Comparison of ENCODE assay signal across 9 mouse cellular contexts in the genomic region with DNA sequence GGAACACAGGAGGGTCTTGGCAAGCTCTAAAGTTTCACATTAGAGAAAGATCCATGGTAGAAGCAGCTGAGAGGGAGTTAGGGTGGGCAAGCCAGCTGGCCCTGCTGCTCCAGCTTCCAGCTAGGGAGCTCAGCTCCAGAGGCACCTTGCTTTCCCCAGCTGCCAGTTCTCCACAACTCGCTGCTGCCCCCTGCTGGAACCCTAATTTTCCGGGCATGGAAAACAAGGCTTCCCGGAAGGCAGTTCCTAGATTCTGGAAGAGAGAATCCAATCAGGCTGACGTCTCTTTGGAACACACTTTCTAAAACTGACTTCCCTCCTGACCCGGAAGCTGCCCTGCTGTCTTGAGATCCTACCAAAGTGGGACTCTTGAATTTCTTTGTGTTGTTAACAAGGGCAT. TPM values are rescaled to one million over a fixed set of nuclear protein-coding genes. Genes with fewer than 3 reads are reported as not detected.
DNase-seq lines count a peak whose midpoint lies in the region; TF ChIP-seq lines count a peak whose summit lies in the region.
"Had no signal": no experiment of that assay in that cellular context is flagged by ENCODE, and none has a peak within 500 bp of the region (broad histone marks: within the 10 kb centered on the region; RNA-seq: fewer than 3 reads in every experiment).

No protein-coding gene starts in this region.

- DNase-seq in adrenal gland, adult 2 months = peak; percentile 89
- peak; percentile 75 for DNase-seq in embryo, embryonic 11.5 days (ENCODE audit: low read depth, low spot score)
- DNase-seq in heart, adult 2 months = peak; percentile 86 to 96
- peak; percentile 72 for DNase-seq in layer of hippocampus, adult 9-11 months
- DNase-seq in lung, postnatal 36 days = peak; percentile 95
- peak; percentile 99 for DNase-seq in right cerebral cortex, postnatal 4 days
- peak; percentile 79 for DNase-seq in yolk sac, embryonic 10.5 days (ENCODE audit: low spot score)

- no peak overlapping the region for H3K27ac ChIP-seq in ES-Bruce4 (ENCODE audit: insufficient read depth, low read length)
- H3K27ac ChIP-seq in heart, adult 2 months = peak overlapping the region; percentile 55
- H3K27ac ChIP-seq: limb, embryonic 15.5 days had no signal

- no peak for TF ChIP-seq POLR2A in ES-Bruce4 (IDR thresholded peaks at IDR 0.05; ENCODE audit: insufficient read depth, low read length)
- TF ChIP-seq POLR2A in heart, adult 2 months (IDR thresholded peaks at IDR 0.05; ENCODE audit: insufficient read depth, low read depth, low read length) = 0 out of 2 replicates have a peak, but pooled peaks have one; percentile 17

- intact Hi-C loops in heart, adult 2 months (cut with DNase I) = loop anchor here (1.0 to 2.0 kb wide), 2 partner anchors 64 to 242 kb away; no protein-coding TSS in a partner anchor

- H3K36me3 ChIP-seq in ES-Bruce4 (ENCODE audit: control insufficient read depth, insufficient read depth, low read length, poor library complexity, severe bottlenecking) = no peaks in the 10 kb centered on the region
- H3K36me3 ChIP-seq in heart, adult 2 months (ENCODE audit: control insufficient read depth, insufficient read depth, low read length) = peaks cover 33% of the 10 kb centered on the region

- no peak for TF ChIP-seq EP300 in ES-Bruce4 (IDR thresholded peaks at IDR 0.05; ENCODE audit: insufficient read depth, low read depth, low read length)
- TF ChIP-seq EP300 in heart, adult 2 months (IDR thresholded peaks at IDR 0.05; ENCODE audit: insufficient read depth, low read depth, low read length) = peak; percentile 89; the same call in 1 of the 2 replicates

- H3K27me3 ChIP-seq in ES-Bruce4 (ENCODE audit: control insufficient read depth, insufficient read depth, low read length, poor library complexity, severe bottlenecking) = no peaks in the 10 kb centered on the region
- no peaks in the 10 kb centered on the region for H3K27me3 ChIP-seq in heart, adult 2 months (ENCODE audit: control insufficient read depth, insufficient read depth, low read length)

- H3K9ac ChIP-seq in ES-Bruce4 (ENCODE audit: low read depth, poor library complexity, severe bottlenecking) = no peak overlapping the region
- H3K9ac ChIP-seq in heart, adult 2 months (ENCODE audit: low read depth, low read length) = peak overlapping the region; percentile 36; the same call in 1 of the 2 replicates
- H3K9ac ChIP-seq: limb, embryonic 15.5 days had no signal

- WGBS in heart, adult 2 months = under 1% methylated on average over 5 of the region's 5 CpGs

- peak; percentile 84 for TF ChIP-seq CTCF in ES-Bruce4 (IDR thresholded peaks at IDR 0.05; ENCODE audit: low read depth, low read length)
- peak; percentile 96 for TF ChIP-seq CTCF in heart, adult 2 months (IDR thresholded peaks at IDR 0.05)

- no peaks in the 10 kb centered on the region; the same call in 1 of the 2 replicates for H3K79me2 ChIP-seq in heart, adult 2 months (replicated peaks; ENCODE audit: control insufficient read depth, insufficient read depth, low read length)

- no peak overlapping the region for H3K4me3 ChIP-seq in ES-Bruce4 (ENCODE audit: low read depth, low read length)
- no peak overlapping the region for H3K4me3 ChIP-seq in heart, adult 2 months
- H3K4me3 ChIP-seq: limb, embryonic 15.5 days had no signal

- no peaks in the 10 kb centered on the region for H3K9me3 ChIP-seq in ES-Bruce4 (replicated peaks; ENCODE audit: control insufficient read depth, insufficient read depth, low read length, poor library complexity, severe bottlenecking)
- H3K9me3 ChIP-seq: limb, embryonic 15.5 days had no signal

- H3K4me1 ChIP-seq in ES-Bruce4 (ENCODE audit: control insufficient read depth, insufficient read depth, low read length) = no peaks in the 10 kb centered on the region
- H3K4me1 ChIP-seq in heart, adult 2 months (ENCODE audit: control insufficient read depth, insufficient read depth, low read length) = peaks cover 19% of the 10 kb centered on the region

RNA-seq across cellular contexts. Expression of a gene that starts 13.4 kb away (rescaled TPM):
- 78.5 and 79.8 TPM in 2 replicates for polyA plus RNA-seq in ES-Bruce4 (2011; ENCODE audit: insufficient read depth, insufficient read length, low read depth, missing spikeins)
- total RNA-seq in adrenal gland, adult 2 months (2021) = 100 to 1,000 TPM; 236 to 425 TPM
- 193 and 219 TPM in 2 replicates for polyA plus RNA-seq in adrenal gland, adult 2 months (2012; rRNA removed)
- 100 to 1,000 TPM; 219 to 225 TPM for total RNA-seq in heart, adult 2 months (2021)
- 114 and 135 TPM in 2 replicates for polyA plus RNA-seq in heart, adult 2 months (2012; rRNA removed)

RNA-seq across cellular contexts. Expression of a gene that starts 17.9 kb away (rescaled TPM):
- polyA plus RNA-seq in ES-Bruce4 (2011; ENCODE audit: insufficient read depth, insufficient read length, low read depth, missing spikeins) = 31.2 and 39.8 TPM in 2 replicates
- 10 to 100 TPM; 76.6 to 79.4 TPM for total RNA-seq in adrenal gland, adult 2 months (2021)
- polyA plus RNA-seq in adrenal gland, adult 2 months (2012; rRNA removed) = 45.4 and 54.9 TPM in 2 replicates
- total RNA-seq in heart, adult 2 months (2021) = 10 to 100 TPM; 93.0 to 94.7 TPM
- polyA plus RNA-seq in heart, adult 2 months (2012; rRNA removed) = 85.8 and 134 TPM in 2 replicates

RNA-seq across cellular contexts. Expression of a gene that starts 52.0 kb away (rescaled TPM):
- 33.7 and 37.5 TPM in 2 replicates for polyA plus RNA-seq in ES-Bruce4 (2011; ENCODE audit: insufficient read depth, insufficient read length, low read depth, missing spikeins)
- total RNA-seq in adrenal gland, adult 2 months (2021) = 100 to 1,000 TPM; 116 to 159 TPM
- polyA plus RNA-seq in adrenal gland, adult 2 months (2012; rRNA removed) = 77.9 and 98.0 TPM in 2 replicates
- 10 to 100 TPM; 89.6 to 92.6 TPM for total RNA-seq in heart, adult 2 months (2021)
- 77.4 and 85.9 TPM in 2 replicates for polyA plus RNA-seq in heart, adult 2 months (2012; rRNA removed)
